15 mouse cellular contexts compared by ENCODE assay signal in genomic region chr14:79153896-79154295, GRCm38 (mm10).
A peak's percentile ranks its signal among the peaks of the same experiment; 100 is the strongest.
DNase-seq lines count a peak whose midpoint lies in the region; ATAC-seq and TF ChIP-seq lines count a peak whose summit lies in the region.
"Had no signal": no experiment of that assay in that cellular context is flagged by ENCODE, and none has a peak within 500 bp of the region (broad histone marks: within the 10 kb centered on the region; RNA-seq: fewer than 3 reads in every experiment).

No protein-coding gene starts in this region.

- H3K9ac ChIP-seq in lung, postnatal 0 days (replicated peaks; ENCODE audit: low read depth), result no peak overlapping the region
- H3K9ac ChIP-seq: hindbrain, embryonic 15.5 days; liver, embryonic 15.5 days had no signal

- H3K27ac ChIP-seq in lung, postnatal 0 days (ENCODE audit: low read length), result no peak overlapping the region
- H3K27ac ChIP-seq: hindbrain, embryonic 15.5 days; liver, embryonic 15.5 days had no signal

- no peak for TF ChIP-seq CTCF in lung, postnatal 0 days (IDR thresholded peaks at IDR 0.05)

- no peak overlapping the region for H3K4me3 ChIP-seq in lung, postnatal 0 days (ENCODE audit: low read depth, low read length)
- H3K4me3 ChIP-seq: hindbrain, embryonic 15.5 days; liver, embryonic 15.5 days; megakaryocyte, embryonic 14.5 days had no signal

- no peak overlapping the region for H3K4me2 ChIP-seq in lung, postnatal 0 days (replicated peaks; ENCODE audit: low read depth, low read length)
- H3K4me2 ChIP-seq: hindbrain, embryonic 15.5 days; liver, embryonic 15.5 days had no signal

- H3K9me3 ChIP-seq in lung, postnatal 0 days (ENCODE audit: low read length), result no peaks in the 10 kb centered on the region
- H3K9me3 ChIP-seq: hindbrain, embryonic 15.5 days; liver, embryonic 15.5 days had no signal

- no peaks in the 10 kb centered on the region for H3K36me3 ChIP-seq in lung, postnatal 0 days (ENCODE audit: insufficient read depth, low read length)
- H3K36me3 ChIP-seq: hindbrain, embryonic 15.5 days; liver, embryonic 15.5 days had no signal

- ATAC-seq in lung, postnatal 0 days, result no peak
- ATAC-seq: forebrain, embryonic 14.5 days had no signal

- peak; percentile 12 to 33 for DNase-seq in adrenal gland, adult (ENCODE audit: inconsistent age in 2 of 2, low spot score in 1 of 2)
- DNase-seq in adrenal gland, adult 18-20 months (ENCODE audit: low spot score in 2 of 2), result no peak
- DNase-seq in lung, postnatal 0 days (ENCODE audit: low spot score), result no peak
- no peak for DNase-seq in lung, postnatal 25 days (ENCODE audit: low spot score)
- peak; percentile 24 for DNase-seq in lung, postnatal 36 days
- DNase-seq in thymus, postnatal 14 days, result peak; percentile 79
- DNase-seq in gastrocnemius, postnatal 4 days (ENCODE audit: low spot score in 2 of 2), result no peak
- no peak for DNase-seq in urinary bladder, postnatal 4 days (ENCODE audit: low spot score in 2 of 2)
- DNase-seq: gastrocnemius, postnatal 14 days; layer of hippocampus, adult 9-11 months; right cerebral cortex, postnatal 14 days had no signal

- TF ChIP-seq EP300 in lung, postnatal 0 days (IDR thresholded peaks at IDR 0.05), result 0 out of 2 replicates have a peak, but pooled peaks have one; percentile 12

- WGBS in lung, postnatal 0 days, result 74% methylated on average over 6 of the region's 6 CpGs

- H3K27me3 ChIP-seq in lung, postnatal 0 days (replicated peaks; ENCODE audit: insufficient read depth, low read length), result no peaks in the 10 kb centered on the region
- H3K27me3 ChIP-seq: hindbrain, embryonic 15.5 days; liver, embryonic 15.5 days; megakaryocyte, embryonic 14.5 days had no signal

- peaks cover 13% of the 10 kb centered on the region; the same call in 1 of the 2 replicates for H3K4me1 ChIP-seq in lung, postnatal 0 days (ENCODE audit: insufficient read depth, low read depth, low read length)
- H3K4me1 ChIP-seq: liver, embryonic 15.5 days; megakaryocyte, embryonic 14.5 days had no signal

Comparison
In these comparisons a context has a peak if more than half of its experiments do, and no peak if none do; other contexts are left out.
1. DNase-seq: peak in adrenal gland, adult (2 of 2), lung, postnatal 36 days (single experiment) and thymus, postnatal 14 days (single experiment); none in adrenal gland, adult 18-20 months (0 of 2), lung, postnatal 0 days (single experiment), lung, postnatal 25 days (single experiment), gastrocnemius, postnatal 4 days (0 of 2) and urinary bladder, postnatal 4 days (0 of 2).